Mouse (Mus musculus) frontal cortex, postnatal 10 days (tissue): ENCODE measurements around the gene Bri3.
"Not testable (repeated sequence)": the region's sequence is repeated elsewhere in the genome, so short reads cannot be mapped to it uniquely, and the experiment has no call there.

Experiments
- DNase-seq, 2 experiments: peaks; one replicate each; pipeline ENCODE4 v3.0.0; 2022; ENCODE audit warnings: low spot score in 2 of 2, mixed read lengths in 1 of 2

The Bri3 gene

GRCm38 (mm10) chr5:144294908-144295307 is 50.7 kb downstream of the Bri3 start:
- DNase-seq, result no peak

- DNase-seq, result no peak
These were observed 51.1 kb downstream of the Bri3 start for GRCm38 (mm10) chr5:144295357-144295756.

- DNase-seq, result no peak
These were observed 51.9 kb downstream of the Bri3 start for GRCm38 (mm10) chr5:144296090-144296604.

GRCm38 (mm10) chr5:144303071-144303470 is 58.8 kb downstream of the Bri3 start:
- DNase-seq, result no peak

- DNase-seq, result no peak
These were observed 64.7 kb downstream of the Bri3 start for GRCm38 (mm10) chr5:144308929-144309328.

- no peak for DNase-seq
These were observed 67.9 kb downstream of the Bri3 start for GRCm38 (mm10) chr5:144312183-144312582.

- no peak for DNase-seq
These were observed 69.1 kb downstream of the Bri3 start for GRCm38 (mm10) chr5:144313335-144313734.

GRCm38 (mm10) chr5:144314731-144315494 is 70.7 kb downstream of the Bri3 start:
- DNase-seq, result no peak

GRCm38 (mm10) chr5:144316442-144316841 is 72.2 kb downstream of the Bri3 start:
- DNase-seq, result no peak

GRCm38 (mm10) chr5:144317426-144317825 is 73.2 kb downstream of the Bri3 start:
- DNase-seq, result no peak

- no peak for DNase-seq
These were observed 74.0 kb downstream of the Bri3 start for GRCm38 (mm10) chr5:144318286-144318685.

GRCm38 (mm10) chr5:144321681-144322080 is 77.4 kb downstream of the Bri3 start:
- no peak for DNase-seq

- no peak for DNase-seq
These were observed 78.5 kb downstream of the Bri3 start for GRCm38 (mm10) chr5:144322717-144323116.

- DNase-seq, result no peak
These were observed 89.8 kb downstream of the Bri3 start for GRCm38 (mm10) chr5:144334010-144334409.

- not testable (repeated sequence) for DNase-seq
These were observed 91.1 kb downstream of the Bri3 start for GRCm38 (mm10) chr5:144335357-144335756.

- no peak for DNase-seq
These were observed 94.5 kb downstream of the Bri3 start for GRCm38 (mm10) chr5:144338787-144339186.

GRCm38 (mm10) chr5:144341085-144341484 is 96.8 kb downstream of the Bri3 start:
- no peak for DNase-seq

- DNase-seq, result no peak
These were observed 100.4 kb downstream of the Bri3 start for GRCm38 (mm10) chr5:144344592-144344991.

- DNase-seq, result no peak
These were observed 106.9 kb downstream of the Bri3 start for GRCm38 (mm10) chr5:144351185-144351584.

GRCm38 (mm10) chr5:144352250-144353047 is 108.2 kb downstream of the Bri3 start:
- no peak for DNase-seq

GRCm38 (mm10) chr5:144356776-144357455 is 112.7 kb downstream of the Bri3 start:
- no peak for DNase-seq

- no peak for DNase-seq
These were observed 113.3 kb downstream of the Bri3 start for GRCm38 (mm10) chr5:144357551-144357880.
